Mouse (Mus musculus) cerebellum, postnatal 10 days (tissue): Measurements from ENCODE around the gene Iqsec1.

Source experiments
- DNase-seq, 2 experiments: peaks; one replicate each; pipeline ENCODE4 v3.0.0; 2021; ENCODE audit warnings: mixed read lengths in 2 of 2

Iqsec1 gene

GRCm38 (mm10) chr6:90812072-90812471 lies 176.4 kb downstream of the Iqsec1 start:
- DNase-seq: peak; percentile 85 to 89

- no peak for DNase-seq
Observed at GRCm38 (mm10) chr6:90810576-90810975, 177.9 kb downstream of the Iqsec1 start.

GRCm38 (mm10) chr6:90809960-90810362 lies 178.5 kb downstream of the Iqsec1 start:
- DNase-seq: peak; percentile 96

- peak; percentile 63 to 68 for DNase-seq
Observed at GRCm38 (mm10) chr6:90809077-90809840, 179.2 kb downstream of the Iqsec1 start.

GRCm38 (mm10) chr6:90808544-90808943 lies 179.9 kb downstream of the Iqsec1 start:
- DNase-seq: no peak

GRCm38 (mm10) chr6:90808134-90808533 lies 180.4 kb downstream of the Iqsec1 start:
- peak; percentile 76 to 77 for DNase-seq

- DNase-seq: no peak
Observed at GRCm38 (mm10) chr6:90807581-90807980, 180.9 kb downstream of the Iqsec1 start.

- DNase-seq: peak in 1 of 2 experiments; percentile 50
Observed at GRCm38 (mm10) chr6:90806743-90807142, 181.7 kb downstream of the Iqsec1 start.

GRCm38 (mm10) chr6:90805101-90805500 lies 183.4 kb downstream of the Iqsec1 start:
- no peak for DNase-seq

GRCm38 (mm10) chr6:90804646-90805045 lies 183.8 kb downstream of the Iqsec1 start:
- no peak for DNase-seq

GRCm38 (mm10) chr6:90802604-90803003 lies 185.9 kb downstream of the Iqsec1 start:
- DNase-seq: peak; percentile 83 to 89

GRCm38 (mm10) chr6:90802058-90802457 lies 186.4 kb downstream of the Iqsec1 start:
- no peak for DNase-seq

- DNase-seq: no peak
Observed at GRCm38 (mm10) chr6:90800825-90801224, 187.7 kb downstream of the Iqsec1 start.

GRCm38 (mm10) chr6:90799116-90799515 lies 189.4 kb downstream of the Iqsec1 start:
- DNase-seq: peak; percentile 89 to 94

- peak in 1 of 2 experiments; percentile 61 for DNase-seq
Observed at GRCm38 (mm10) chr6:90798201-90798600, 190.3 kb downstream of the Iqsec1 start.

- DNase-seq: no peak
Observed at GRCm38 (mm10) chr6:90796902-90797596, 191.4 kb downstream of the Iqsec1 start.

- peak; percentile 51 to 66 for DNase-seq
Observed at GRCm38 (mm10) chr6:90790901-90791300, 197.6 kb downstream of the Iqsec1 start.

- no peak for DNase-seq
Observed at GRCm38 (mm10) chr6:90789520-90789919, 199.0 kb downstream of the Iqsec1 start.

GRCm38 (mm10) chr6:90787587-90787986 lies 200.9 kb downstream of the Iqsec1 start:
- no peak for DNase-seq

GRCm38 (mm10) chr6:90787036-90787435 lies 201.4 kb downstream of the Iqsec1 start:
- peak; percentile 67 to 69 for DNase-seq

- DNase-seq: no peak
Observed at GRCm38 (mm10) chr6:90786589-90786988, 201.9 kb downstream of the Iqsec1 start.

- DNase-seq: peak; percentile 83 to 87
Observed at GRCm38 (mm10) chr6:90783945-90784344, 204.5 kb downstream of the Iqsec1 start.

GRCm38 (mm10) chr6:90783176-90783575 lies 205.3 kb downstream of the Iqsec1 start:
- DNase-seq: no peak
